Mouse (Mus musculus) cerebellum, adult 2 months (tissue): ENCODE results near the gene Dars2. TPM values are rescaled to one million over a fixed set of nuclear protein-coding genes. Genes with fewer than 3 reads are reported as not detected.

Source experiments
- DNase-seq, 2 experiments: peaks; one replicate each; pipeline ENCODE4 v3.0.0; 2021
- H3K27ac ChIP-seq: fragments of 200-500 bp; 2 replicates; pipeline ENCODE4 v1.5.1; 2012; ENCODE audit warnings: low read length, control low read depth, inconsistent platforms; ENCODE audit not compliant: insufficient read depth
- H3K27me3 ChIP-seq: fragments of 200-500 bp; 2 replicates; pipeline ENCODE4 v1.6.1; 2012; ENCODE audit warnings: inconsistent platforms, mild to moderate bottlenecking, low read length, moderate library complexity; ENCODE audit not compliant: control insufficient read depth, insufficient read depth
- H3K4me1 ChIP-seq: fragments of 200-500 bp; 2 replicates; pipeline ENCODE4 v1.6.1; 2011; ENCODE audit warnings: low read length; ENCODE audit not compliant: control insufficient read depth, insufficient read depth
- H3K4me3 ChIP-seq: fragments of 200-500 bp; replicated peaks from 2 replicates; pipeline ENCODE3; 2011; ENCODE audit warnings: mild to moderate bottlenecking, low read depth, low read length, control low read depth; ENCODE audit not compliant: insufficient read depth
- CTCF ChIP-seq: fragments of 200-500 bp; IDR thresholded peaks from 2 replicates; pipeline ENCODE4 v1.5.1; 2011; ENCODE audit warnings: low read depth, mild to moderate bottlenecking, control low read depth, low read length, moderate library complexity, borderline replicate concordance; ENCODE audit not compliant: insufficient read depth
- POLR2A ChIP-seq: fragments of 200-500 bp; IDR thresholded peaks from 2 replicates; pipeline ENCODE4 v1.6.1; 2011; ENCODE audit warnings: low read length, control low read depth, borderline replicate concordance; ENCODE audit not compliant: insufficient read depth
- WGBS: fragments of 180-500 bp; shearing (Covaris S2); methylation state at CpG from one replicate; pipeline ENCODE4 v1.1.7; 2018; 5-methylcytosine and 5-hydroxymethylcytosine counted together
- polyA plus RNA-seq: library from polyadenylated mRNA; depleted of rRNA; stranded (reverse); fragments of >200 nt; gene quantifications from 2 replicates; pipeline ENCODE4 v1.2.3, GENCODE M21; 2012; rRNA removed

The Dars2 gene
- 20.2 and 21.2 TPM in 2 replicates for polyA plus RNA-seq

- WGBS = under 1% methylated on average over 57 of the region's 57 CpGs
- TF ChIP-seq CTCF = no peak
- peak; percentile 69; the same call in 1 of the 2 replicates for TF ChIP-seq POLR2A
- Histone ChIP-seq H3K27ac (peak within 1 kb of the TSS; percentile 41), H3K27me3 (no peaks in the 10 kb centered on the region), H3K4me3 (peak within 1 kb of the TSS; percentile 96), H3K4me1 (peaks cover 3% of the 10 kb centered on the region)
- DNase-seq = peak; percentile 97 to 98
Measured at GRCm38 (mm10) chr1:161070352-161071271, at the start of gene Dars2, which contains the start of gene Cenpl. TSS of gene Dars2 (minus strand) at chr1:161070658. TSS of gene Cenpl (plus strand) at chr1:161070713.

GRCm38 (mm10) chr1:161114591-161114990 lies 44.1 kb upstream of the Dars2 start:
- TF ChIP-seq CTCF (no peak), POLR2A (no peak)
- H3K27ac ChIP-seq = no peak overlapping the region
- no peak for DNase-seq

GRCm38 (mm10) chr1:161109216-161109615 lies 38.8 kb upstream of the Dars2 start:
- TF ChIP-seq POLR2A (no peak), CTCF (no peak)
- H3K4me3 ChIP-seq = no peak overlapping the region
- no peaks in the 10 kb centered on the region for H3K4me1 ChIP-seq
- peak in 1 of 2 experiments; percentile 12 for DNase-seq
- no peak overlapping the region for H3K27ac ChIP-seq
- no peaks in the 10 kb centered on the region for H3K27me3 ChIP-seq
- WGBS = 39% methylated on average over 8 of the region's 8 CpGs

More at GRCm38 (mm10) chr1:161114591-161114990, 44.1 kb upstream of the Dars2 start:
- Histone ChIP-seq H3K27me3 (no peaks in the 10 kb centered on the region), H3K4me3 (no peak overlapping the region), H3K4me1 (no peaks in the 10 kb centered on the region)

GRCm38 (mm10) chr1:161103842-161104241 lies 33.4 kb upstream of the Dars2 start:
- Histone ChIP-seq H3K27me3 (no peaks in the 10 kb centered on the region), H3K4me3 (no peak overlapping the region), H3K4me1 (no peaks in the 10 kb centered on the region), H3K27ac (no peak overlapping the region)
- TF ChIP-seq CTCF = no peak
- no peak for TF ChIP-seq POLR2A
- 59% methylated on average over 1 of the region's 1 CpGs for WGBS
- no peak for DNase-seq

GRCm38 (mm10) chr1:161099721-161100405 lies 29.4 kb upstream of the Dars2 start:
- 95% methylated on average over 4 of the region's 4 CpGs for WGBS
- TF ChIP-seq CTCF (no peak), POLR2A (no peak)
- no peaks in the 10 kb centered on the region for H3K27me3 ChIP-seq
- no peak for DNase-seq
- no peaks in the 10 kb centered on the region for H3K4me1 ChIP-seq
- no peak overlapping the region for H3K4me3 ChIP-seq
- H3K27ac ChIP-seq = no peak overlapping the region

GRCm38 (mm10) chr1:161077243-161077642 lies 6.8 kb upstream of the Dars2 start:
- Histone ChIP-seq H3K4me3 (no peak overlapping the region), H3K27me3 (no peaks in the 10 kb centered on the region), H3K27ac (no peak overlapping the region), H3K4me1 (peaks cover 1% of the 10 kb centered on the region; the same call in 1 of the 2 replicates)
- DNase-seq = no peak
- WGBS = 97% methylated on average over 3 of the region's 3 CpGs
- no peak for TF ChIP-seq POLR2A
- no peak for TF ChIP-seq CTCF

- Histone ChIP-seq H3K27me3 (no peaks in the 10 kb centered on the region), H3K4me3 (no peak overlapping the region), H3K4me1 (peaks cover 3% of the 10 kb centered on the region), H3K27ac (no peak overlapping the region)
- WGBS = 86% methylated on average over 6 of the region's 6 CpGs
- no peak for TF ChIP-seq CTCF
- no peak for TF ChIP-seq POLR2A
- no peak for DNase-seq
Measured at GRCm38 (mm10) chr1:161076238-161076637, 5.8 kb upstream of the Dars2 start.
